Mouse (Mus musculus): ENCODE measurements around the gene Prkab1.

DNA sequence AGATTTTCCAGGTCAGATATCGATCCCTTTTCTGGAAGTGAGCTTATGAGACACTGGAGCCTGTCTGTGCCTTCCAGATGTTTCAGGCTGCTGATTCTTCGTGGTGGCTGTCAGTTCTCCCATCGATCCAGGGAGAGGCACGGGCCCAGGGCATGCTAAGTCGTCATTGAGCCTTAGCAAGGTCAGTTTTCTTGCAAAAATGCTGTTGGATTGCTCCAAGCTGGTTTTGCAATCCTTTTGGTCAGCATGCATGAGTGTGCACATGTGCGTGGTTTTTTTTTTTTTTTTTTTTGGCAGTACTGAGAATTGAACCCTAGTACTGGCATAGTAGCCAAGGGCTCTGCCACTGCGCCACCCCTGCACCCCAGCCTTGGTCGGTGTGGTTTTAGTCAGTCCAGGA is 21.2 kb downstream of the Prkab1 start:
- TF ChIP-seq POLR2A (IDR thresholded peaks at IDR 0.05; ENCODE audit: control insufficient read depth, extremely low read depth, insufficient read depth, low read length, poor library complexity) (no peak), CTCF (IDR thresholded peaks at IDR 0.05; ENCODE audit: borderline replicate concordance, control insufficient read depth, extremely low read depth, insufficient read depth, low read length, poor library complexity) (no peak)

Data from thymus, adult 2 months (tissue).